Mouse (Mus musculus): ENCODE data around the gene Slc25a41.

DNA sequence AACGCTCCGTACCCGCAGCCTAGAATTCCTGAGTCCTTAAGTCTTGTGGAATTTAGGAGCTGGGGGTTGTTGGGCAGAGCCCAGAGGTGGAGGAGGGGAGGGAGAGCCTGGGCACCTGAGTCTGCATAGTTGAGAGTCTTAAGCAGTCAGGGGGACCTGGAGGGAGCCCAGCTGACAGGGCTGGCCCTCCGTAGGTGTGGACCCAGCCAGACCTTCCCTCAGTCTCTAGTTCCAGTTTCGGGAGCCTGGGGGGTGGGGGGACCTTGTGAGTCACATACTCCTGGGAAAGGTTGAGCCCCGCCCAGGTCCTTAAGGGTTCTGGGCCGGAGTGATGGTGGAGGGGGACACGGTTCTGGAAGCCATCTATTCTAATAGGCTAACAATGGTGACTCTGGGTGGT is 21.6 kb upstream of the Slc25a41 start:
- TF ChIP-seq POLR2A (IDR thresholded peaks at IDR 0.05; ENCODE audit: insufficient read depth, low read depth, low read length) (no peak), CTCF (IDR thresholded peaks at IDR 0.05) (no peak), EP300 (IDR thresholded peaks at IDR 0.05; ENCODE audit: insufficient read depth, low read depth, low read length) (no peak)

Data from heart, adult 2 months (tissue).